Mouse (Mus musculus) erythroblast, embryonic 14.5 days (primary cell): ENCODE results near the gene Aldh16a1. TPM values are rescaled to one million over a fixed set of nuclear protein-coding genes. Genes with fewer than 3 reads are reported as not detected.

Experiments used
- H3K27me3 ChIP-seq: 2 replicates; pipeline ENCODE4 v1.6.1; 2012; ENCODE audit warnings: inconsistent platforms; ENCODE audit not compliant: control insufficient read depth
- H3K36me3 ChIP-seq: 2 replicates; pipeline ENCODE4 v1.6.1; 2012; ENCODE audit warnings: mild to moderate bottlenecking, inconsistent platforms; ENCODE audit not compliant: control insufficient read depth
- H3K4me1 ChIP-seq: 2 replicates; pipeline ENCODE4 v1.6.1; 2012; ENCODE audit warnings: inconsistent platforms; ENCODE audit not compliant: control insufficient read depth
- H3K4me3 ChIP-seq: replicated peaks from 2 replicates; pipeline ENCODE3; 2012; ENCODE audit warnings: moderate library complexity, mild to moderate bottlenecking, inconsistent platforms
- H3K9me3 ChIP-seq: 2 replicates; pipeline ENCODE4 v1.6.1; 2012; ENCODE audit warnings: low read length, inconsistent platforms, mixed read lengths; ENCODE audit not compliant: control insufficient read depth
- GATA1 ChIP-seq: IDR thresholded peaks from 2 replicates; pipeline ENCODE4 v1.6.1; 2012; ENCODE audit warnings: low read length, inconsistent platforms, mixed read lengths
- TAL1 ChIP-seq: IDR thresholded peaks from 3 replicates; pipeline ENCODE4 v1.6.1; 2012; ENCODE audit warnings: low read length, inconsistent platforms, mixed read lengths
- polyA plus RNA-seq: library from polyadenylated mRNA; stranded (reverse); fragments of >175 nt; gene quantifications from 2 replicates; pipeline ENCODE4 v1.2.3, GENCODE M21; 2012

The Aldh16a1 gene
- polyA plus RNA-seq, 1 experiment, result 16.3 TPM

DNA sequence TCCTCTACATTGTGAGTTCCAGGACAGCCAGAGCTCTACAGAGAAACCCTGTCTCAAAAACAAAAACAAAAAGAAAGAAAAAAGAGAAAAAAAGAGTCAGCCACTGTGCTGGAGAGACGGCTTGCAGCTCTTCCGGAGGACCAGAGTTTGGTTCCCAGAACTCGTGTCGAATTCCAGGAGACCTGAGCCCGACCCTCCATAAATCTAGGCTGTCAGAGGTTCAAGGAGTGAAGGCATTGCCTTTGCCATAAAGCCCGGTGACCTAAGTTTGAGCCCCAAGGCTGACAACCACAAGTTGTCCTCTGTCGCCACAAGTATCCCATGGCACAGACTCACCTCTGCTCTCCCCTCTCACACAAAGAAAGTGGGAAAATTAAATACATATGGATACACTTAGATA, 60.3 kb downstream of the Aldh16a1 start:
- peaks cover 35% of the 10 kb centered on the region for H3K4me1 ChIP-seq
- H3K9me3 ChIP-seq, result no peaks in the 10 kb centered on the region
- H3K27me3 ChIP-seq, result peaks cover 4% of the 10 kb centered on the region; the same call in 1 of the 2 replicates
- TF ChIP-seq GATA1, result no peak
- no peaks in the 10 kb centered on the region for H3K36me3 ChIP-seq
- H3K4me3 ChIP-seq, result no peak overlapping the region

DNA sequence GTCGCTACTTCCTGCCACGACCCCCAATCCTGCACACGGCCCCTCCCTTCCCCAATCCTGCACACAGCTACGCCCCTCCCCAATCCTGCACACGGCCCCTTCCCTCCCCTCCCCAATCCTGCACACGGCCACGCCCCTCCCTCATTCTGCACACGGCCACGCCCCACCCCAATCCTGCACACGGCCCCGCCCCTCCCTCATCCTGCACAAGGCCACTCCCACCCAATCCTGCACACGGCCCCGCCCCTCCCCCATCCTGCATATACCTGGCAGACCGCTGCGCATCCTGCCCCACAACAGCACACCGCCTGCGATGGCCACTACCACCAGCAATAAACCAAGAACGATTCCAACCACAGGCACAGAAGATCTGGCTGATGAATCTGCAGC, 60.9 kb downstream of the Aldh16a1 start:
- Histone ChIP-seq H3K9me3 (no peaks in the 10 kb centered on the region), H3K36me3 (no peaks in the 10 kb centered on the region)

DNA sequence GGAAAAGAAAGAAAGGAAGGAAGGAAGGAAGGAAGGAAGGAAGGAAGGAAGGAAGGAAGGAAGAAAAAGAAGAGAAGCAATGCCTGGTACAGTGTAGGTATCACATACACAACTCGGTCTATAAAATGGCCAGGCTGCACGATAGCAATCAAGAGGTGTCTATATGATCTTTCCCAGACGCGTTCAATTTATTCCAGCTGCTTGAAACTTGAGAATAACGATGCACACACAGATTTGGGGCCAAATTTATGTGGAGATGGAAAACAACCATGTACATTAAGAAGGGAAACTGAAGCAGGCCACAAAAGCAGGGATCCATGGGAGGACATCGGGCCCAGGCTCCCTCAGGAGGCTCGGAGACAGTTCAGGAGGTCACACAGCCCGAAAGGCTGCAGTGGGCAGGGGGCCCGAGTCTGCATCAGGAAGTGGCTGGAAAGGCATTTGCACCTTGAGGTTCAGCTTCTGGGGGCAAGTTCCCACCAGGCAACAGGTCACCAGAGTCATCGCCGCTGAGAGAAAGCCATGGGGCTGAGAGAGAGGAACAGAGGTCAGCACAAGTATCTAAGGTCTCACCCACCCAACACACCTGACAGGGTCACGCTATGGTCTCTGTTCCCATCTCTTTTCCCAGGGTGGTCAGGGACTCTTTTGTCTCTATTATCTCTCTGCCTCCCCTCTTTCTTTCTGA, 61.4 kb downstream of the Aldh16a1 start:
- peaks cover 37% of the 10 kb centered on the region for H3K4me1 ChIP-seq
- H3K9me3 ChIP-seq, result no peaks in the 10 kb centered on the region
- H3K4me3 ChIP-seq, result no peak overlapping the region
- H3K36me3 ChIP-seq, result no peaks in the 10 kb centered on the region
- H3K27me3 ChIP-seq, result peaks cover 4% of the 10 kb centered on the region; the same call in 1 of the 2 replicates
- TF ChIP-seq GATA1 (no peak), TAL1 (no peak)

More for the DNA sequence above, 60.9 kb downstream of the Aldh16a1 start:
- Histone ChIP-seq H3K4me3 (no peak overlapping the region), H3K27me3 (peaks cover 4% of the 10 kb centered on the region; the same call in 1 of the 2 replicates), H3K4me1 (peaks cover 36% of the 10 kb centered on the region)
- TF ChIP-seq TAL1 (no peak), GATA1 (no peak)

GRCm38 (mm10) chr7:45092048-45092447, 62.3 kb downstream of the Aldh16a1 start, which contains the start of gene Rcn3:
Gene Rcn3, minus strand, starts transcription at chr7:45092221.
- Histone ChIP-seq H3K4me1 (peaks cover 37% of the 10 kb centered on the region), H3K9me3 (no peaks in the 10 kb centered on the region), H3K36me3 (no peaks in the 10 kb centered on the region), H3K27me3 (peaks cover 4% of the 10 kb centered on the region; the same call in 1 of the 2 replicates), H3K4me3 (peak within 1 kb of the TSS; percentile 56)
- TF ChIP-seq TAL1 (no peak), GATA1 (no peak)

- Histone ChIP-seq H3K9me3 (peaks cover under 1% of the 10 kb centered on the region), H3K4me1 (peaks cover 37% of the 10 kb centered on the region), H3K27me3 (peaks cover 4% of the 10 kb centered on the region; the same call in 1 of the 2 replicates), H3K36me3 (no peaks in the 10 kb centered on the region; the same call in 1 of the 2 replicates), H3K4me3 (peak overlapping the region; percentile 56)
- TF ChIP-seq TAL1 (no peak), GATA1 (no peak)
Measured at GRCm38 (mm10) chr7:45091001-45091990, 63.1 kb downstream of the Aldh16a1 start.

Other genes with a start within 250 kb of the Aldh16a1 start
- 48.1 and 53.1 TPM in 2 replicates for gene Ap2a1, start 225.1 kb downstream of the Aldh16a1 start, polyA plus RNA-seq
- gene Tsks, start 211.4 kb downstream of the Aldh16a1 start, polyA plus RNA-seq, result not detected in 2 replicates
- gene Cpt1c, start 179.7 kb downstream of the Aldh16a1 start, polyA plus RNA-seq, result 0.05 and 0.07 TPM in 2 replicates
- 4.3 and 4.9 TPM in 2 replicates for gene Prmt1, start 168.0 kb downstream of the Aldh16a1 start, polyA plus RNA-seq
- 10.4 and 10.6 TPM in 2 replicates for gene Irf3, start 156.9 kb downstream of the Aldh16a1 start, polyA plus RNA-seq
- gene Bcl2l12, start 155.9 kb downstream of the Aldh16a1 start, polyA plus RNA-seq, result 6.1 and 6.4 TPM in 2 replicates
- gene Scaf1, start 138.2 kb downstream of the Aldh16a1 start, polyA plus RNA-seq, result 29.6 and 31.0 TPM in 2 replicates
- 0.45 and 0.53 TPM in 2 replicates for gene Rras, start 136.6 kb downstream of the Aldh16a1 start, polyA plus RNA-seq
- 1.6 and 2.9 TPM in 2 replicates for gene Prr12, start 101.7 kb downstream of the Aldh16a1 start, polyA plus RNA-seq
- gene Nosip, start 92.2 kb downstream of the Aldh16a1 start, polyA plus RNA-seq, result 12.5 and 14.9 TPM in 2 replicates
- 3.0 and 3.6 TPM in 2 replicates for gene Prrg2, start 91.9 kb downstream of the Aldh16a1 start, polyA plus RNA-seq
- gene Rcn3, start 62.4 kb downstream of the Aldh16a1 start, polyA plus RNA-seq, result 0.86 and 0.91 TPM in 2 replicates
- gene Fcgrt, start 50.7 kb downstream of the Aldh16a1 start, polyA plus RNA-seq, result 1.0 TPM in 2 replicates
- 22.2 and 23.5 TPM in 2 replicates for gene Rps11, start 30.1 kb downstream of the Aldh16a1 start, polyA plus RNA-seq
- 438 and 543 TPM in 2 replicates for gene Rpl13a, start 25.8 kb downstream of the Aldh16a1 start, polyA plus RNA-seq
- not detected in 2 replicates for gene Gm45713, start 18.4 kb downstream of the Aldh16a1 start, polyA plus RNA-seq
- gene Flt3l, start 18.2 kb downstream of the Aldh16a1 start, polyA plus RNA-seq, result 1.7 TPM in 2 replicates
- 6.2 and 7.2 TPM in 2 replicates for gene Pih1d1, start 281 bp downstream of the Aldh16a1 start, polyA plus RNA-seq
- gene Slc17a7, start 9.4 kb upstream of the Aldh16a1 start, polyA plus RNA-seq, result 0.02 TPM in 1 of 2 replicates, not detected in the other
- not detected in 2 replicates for gene Gfy, start 25.0 kb upstream of the Aldh16a1 start, polyA plus RNA-seq
- not detected in 2 replicates for gene Pth2, start 26.4 kb upstream of the Aldh16a1 start, polyA plus RNA-seq
- 0.05 TPM in 1 of 2 replicates, not detected in the other for gene Ccdc155, start 50.3 kb upstream of the Aldh16a1 start, polyA plus RNA-seq
- 0.55 and 0.60 TPM in 2 replicates for gene Dkkl1, start 57.6 kb upstream of the Aldh16a1 start, polyA plus RNA-seq
- 0.06 and 0.10 TPM in 2 replicates for gene Tead2, start 61.2 kb upstream of the Aldh16a1 start, polyA plus RNA-seq
- gene Cd37, start 84.5 kb upstream of the Aldh16a1 start, polyA plus RNA-seq, result 0.70 and 1.2 TPM in 2 replicates
- gene Slc6a16, start 86.5 kb upstream of the Aldh16a1 start, polyA plus RNA-seq, result not detected in 2 replicates
- gene Slc6a21, start 122.9 kb upstream of the Aldh16a1 start, polyA plus RNA-seq, result not detected in 2 replicates
- gene Trpm4, start 179.2 kb upstream of the Aldh16a1 start, polyA plus RNA-seq, result 0.02 and 0.04 TPM in 2 replicates
- gene Hrc, start 180.7 kb upstream of the Aldh16a1 start, polyA plus RNA-seq, result not detected in 2 replicates
- 0.13 and 0.33 TPM in 2 replicates for gene Ppfia3, start 212.4 kb upstream of the Aldh16a1 start, polyA plus RNA-seq
- 0.18 TPM in 1 of 2 replicates, not detected in the other for gene Lin7b, start 216.0 kb upstream of the Aldh16a1 start, polyA plus RNA-seq
- gene Snrnp70, start 241.2 kb upstream of the Aldh16a1 start, polyA plus RNA-seq, result 68.0 and 79.6 TPM in 2 replicates